Mouse (Mus musculus) liver, embryonic 16.5 days (tissue): ENCODE data around the gene Mkrn2os. TPM values are rescaled to one million over a fixed set of nuclear protein-coding genes. Genes with fewer than 3 reads are reported as not detected.

Source experiments
- ATAC-seq: fragments of 200-750 bp; cut with Nextera tagmentation; 2 replicates; pipeline ENCODE4 v1.8.0; 2017; ENCODE audit warnings: low read depth, mild to moderate bottlenecking, moderate number of reproducible peaks, moderate library complexity
- H3K27ac ChIP-seq: fragments of 300-500 bp; sonication (generic); 2 replicates; pipeline ENCODE4 v1.5.1; 2014; ENCODE audit warnings: mild to moderate bottlenecking, low read length
- H3K27me3 ChIP-seq: fragments of 300-500 bp; sonication (generic); 2 replicates; pipeline ENCODE4 v1.6.1; 2014; ENCODE audit warnings: low read depth, low read length, mixed read lengths; ENCODE audit not compliant: control insufficient read depth, insufficient read depth
- H3K36me3 ChIP-seq: fragments of 300-500 bp; sonication (generic); 2 replicates; pipeline ENCODE4 v1.6.1; 2014; ENCODE audit warnings: mild to moderate bottlenecking; ENCODE audit not compliant: control insufficient read depth, insufficient read depth
- H3K4me1 ChIP-seq: fragments of 300-500 bp; sonication (generic); 2 replicates; pipeline ENCODE4 v1.6.1; 2014; ENCODE audit warnings: low read depth, low read length, mixed read lengths; ENCODE audit not compliant: control insufficient read depth
- H3K4me2 ChIP-seq: fragments of 300-500 bp; sonication (generic); 2 replicates; pipeline ENCODE4 v1.6.1; 2014; ENCODE audit warnings: low read depth, low read length, mixed read lengths
- H3K4me3 ChIP-seq: fragments of 300-500 bp; sonication (generic); 2 replicates; pipeline ENCODE4 v1.5.1; 2014; ENCODE audit warnings: low read depth, mild to moderate bottlenecking, low read length
- H3K9ac ChIP-seq: fragments of 300-500 bp; sonication (generic); 2 replicates; pipeline ENCODE4 v1.6.1; 2014; ENCODE audit warnings: low read depth, low read length
- H3K9me3 ChIP-seq: fragments of 300-500 bp; sonication (generic); replicated peaks from 2 replicates; pipeline ENCODE4 v1.6.1; 2016; ENCODE audit warnings: low read length; ENCODE audit not compliant: control insufficient read depth
- WGBS: fragments of 180-500 bp; shearing (Covaris S2); extraction: QIAGEN DNeasy Blood & Tissue Kit; methylation state at CpG from one replicate; pipeline ENCODE4 v1.1.7; 2014; ENCODE audit not compliant: insufficient replicate concordance; 5-methylcytosine and 5-hydroxymethylcytosine counted together
- polyA plus RNA-seq: library from polyadenylated mRNA; unstranded; fragments of >200 nt; fragmentation: Nextera tagmentation; extraction: Ambion mirVana; gene quantifications from 2 replicates; pipeline ENCODE4 v1.2.1, GENCODE M21; 2015

The Mkrn2os gene
- polyA plus RNA-seq, 1 experiment from 2014 or later, result 12.5 TPM

GRCm38 (mm10) chr6:115565479-115566045 is 26.8 kb downstream of the Mkrn2os start:
- no peak overlapping the region for H3K27ac ChIP-seq
- WGBS, result 72% methylated on average over 6 of the region's 6 CpGs
- H3K4me3 ChIP-seq, result no peak overlapping the region
- no peak for ATAC-seq
- no peaks in the 10 kb centered on the region for H3K4me1 ChIP-seq
- no peak overlapping the region for H3K9ac ChIP-seq
- H3K4me2 ChIP-seq, result no peak overlapping the region
- peaks cover 3% of the 10 kb centered on the region; the same call in 1 of the 2 replicates for H3K9me3 ChIP-seq
- no peaks in the 10 kb centered on the region for H3K27me3 ChIP-seq
- peaks cover 20% of the 10 kb centered on the region for H3K36me3 ChIP-seq

- 61% methylated on average over 21 of the region's 21 CpGs for WGBS
- H3K36me3 ChIP-seq, result peaks cover 4% of the 10 kb centered on the region
Observed at GRCm38 (mm10) chr6:115559651-115560632, 32.4 kb downstream of the Mkrn2os start.

GRCm38 (mm10) chr6:115558176-115558575 is 34.2 kb downstream of the Mkrn2os start:
- Histone ChIP-seq H3K9ac (no peak overlapping the region), H3K4me3 (no peak overlapping the region), H3K27ac (no peak overlapping the region), H3K36me3 (peaks cover 4% of the 10 kb centered on the region), H3K4me2 (no peak overlapping the region), H3K4me1 (no peaks in the 10 kb centered on the region), H3K9me3 (no peaks in the 10 kb centered on the region), H3K27me3 (no peaks in the 10 kb centered on the region)
- WGBS, result 64% methylated on average over 2 of the region's 2 CpGs
- ATAC-seq, result no peak

More at GRCm38 (mm10) chr6:115559651-115560632, 32.4 kb downstream of the Mkrn2os start:
- no peaks in the 10 kb centered on the region for H3K9me3 ChIP-seq
- no peaks in the 10 kb centered on the region for H3K27me3 ChIP-seq
- H3K4me3 ChIP-seq, result no peak overlapping the region
- H3K9ac ChIP-seq, result no peak overlapping the region
- H3K4me1 ChIP-seq, result no peaks in the 10 kb centered on the region
- no peak for ATAC-seq
- H3K4me2 ChIP-seq, result no peak overlapping the region
- H3K27ac ChIP-seq, result no peak overlapping the region

- no peak overlapping the region for H3K4me3 ChIP-seq
- H3K9ac ChIP-seq, result no peak overlapping the region
- no peak overlapping the region for H3K4me2 ChIP-seq
- no peaks in the 10 kb centered on the region for H3K27me3 ChIP-seq
- H3K36me3 ChIP-seq, result peaks cover 4% of the 10 kb centered on the region
- WGBS, result 55% methylated on average over 5 of the region's 5 CpGs
- no peaks in the 10 kb centered on the region for H3K9me3 ChIP-seq
- ATAC-seq, result no peak
- H3K27ac ChIP-seq, result no peak overlapping the region
- H3K4me1 ChIP-seq, result no peaks in the 10 kb centered on the region
Observed at GRCm38 (mm10) chr6:115555485-115555884, 36.9 kb downstream of the Mkrn2os start.

- Histone ChIP-seq H3K27me3 (no peaks in the 10 kb centered on the region), H3K27ac (no peak overlapping the region), H3K4me3 (no peak overlapping the region), H3K9ac (no peak overlapping the region), H3K36me3 (no peaks in the 10 kb centered on the region), H3K4me1 (peaks cover 15% of the 10 kb centered on the region), H3K4me2 (no peak overlapping the region), H3K9me3 (no peaks in the 10 kb centered on the region)
- 67% methylated on average over 5 of the region's 5 CpGs for WGBS
- no peak for ATAC-seq
Observed at GRCm38 (mm10) chr6:115546276-115546675, 46.1 kb downstream of the Mkrn2os start.

GRCm38 (mm10) chr6:115544442-115544970 is 47.9 kb downstream of the Mkrn2os start, which contains the start of gene Tsen2:
TSS of gene Tsen2 (plus strand) at chr6:115544664.
- H3K27me3 ChIP-seq, result no peaks in the 10 kb centered on the region
- peak within 1 kb of the TSS; percentile 83 for H3K4me2 ChIP-seq
- WGBS, result under 1% methylated on average over 38 of the region's 38 CpGs
- peak; percentile 87 for ATAC-seq
- H3K4me3 ChIP-seq, result peak within 1 kb of the TSS; percentile 75
- peak within 1 kb of the TSS; percentile 65; the same call in 1 of the 2 replicates for H3K27ac ChIP-seq
- H3K36me3 ChIP-seq, result no peaks in the 10 kb centered on the region
- peak within 1 kb of the TSS; percentile 79 for H3K9ac ChIP-seq
- peaks cover 15% of the 10 kb centered on the region for H3K4me1 ChIP-seq
- no peaks in the 10 kb centered on the region for H3K9me3 ChIP-seq

GRCm38 (mm10) chr6:115542341-115542740 is 50.0 kb downstream of the Mkrn2os start:
- H3K27me3 ChIP-seq, result no peaks in the 10 kb centered on the region
- H3K4me3 ChIP-seq, result no peak overlapping the region
- WGBS, result 57% methylated on average over 3 of the region's 3 CpGs
- no peaks in the 10 kb centered on the region for H3K36me3 ChIP-seq
- no peak for ATAC-seq
- no peak overlapping the region for H3K9ac ChIP-seq
- H3K4me2 ChIP-seq, result no peak overlapping the region
- H3K9me3 ChIP-seq, result no peaks in the 10 kb centered on the region
- H3K27ac ChIP-seq, result no peak overlapping the region
- H3K4me1 ChIP-seq, result peaks cover 17% of the 10 kb centered on the region

GRCm38 (mm10) chr6:115541676-115542275 is 50.6 kb downstream of the Mkrn2os start:
- Histone ChIP-seq H3K36me3 (no peaks in the 10 kb centered on the region), H3K4me2 (no peak overlapping the region), H3K4me3 (no peak overlapping the region), H3K9me3 (no peaks in the 10 kb centered on the region), H3K4me1 (peaks cover 17% of the 10 kb centered on the region), H3K9ac (no peak overlapping the region), H3K27me3 (no peaks in the 10 kb centered on the region), H3K27ac (peak overlapping the region; percentile 60; the same call in 1 of the 2 replicates)
- ATAC-seq, result 0 out of 2 replicates have a peak, but pooled peaks have one; percentile 5
- 32% methylated on average over 6 of the region's 6 CpGs for WGBS
